Mouse (Mus musculus): ENCODE data around the gene Nell2. TPM values are rescaled to one million over a fixed set of nuclear protein-coding genes. Genes with fewer than 3 reads are reported as not detected.
A peak's percentile ranks its signal among the peaks of the same experiment; 100 is the strongest.
"Not testable (repeated sequence)": the region's sequence is repeated elsewhere in the genome, so short reads cannot be mapped to it uniquely, and the experiment has no call there.

Nell2 gene
- polyA plus RNA-seq, 1 experiment from 2014 or later = 4.2 TPM

DNA sequence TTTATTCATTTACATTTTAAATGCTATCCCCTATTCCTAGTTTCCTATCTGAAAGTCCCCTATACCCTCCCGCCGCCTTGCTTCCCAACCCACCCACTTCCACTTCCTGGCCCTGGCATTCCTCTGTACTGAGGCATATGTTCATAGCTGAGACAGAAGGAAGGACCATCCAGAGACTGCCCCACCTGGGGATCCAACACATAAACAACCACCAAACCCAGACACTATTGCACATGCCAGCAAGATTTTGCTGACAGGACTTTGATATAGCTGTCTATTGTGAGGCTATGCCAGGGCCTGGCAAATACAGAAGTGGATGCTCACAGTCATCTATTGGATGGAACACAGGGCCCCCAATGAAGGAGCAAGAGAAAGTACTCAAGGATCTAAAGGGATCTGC is 291.3 kb downstream of the Nell2 start:
- DNase-seq (ENCODE audit: low spot score); H3K4me3 ChIP-seq (ENCODE audit: low read depth, low read length); H3K4me2 ChIP-seq (ENCODE audit: low read depth, severe bottlenecking); H3K9me3 ChIP-seq (ENCODE audit: control insufficient read depth, low read length); H3K27me3 ChIP-seq (ENCODE audit: control insufficient read depth, insufficient read depth, low read length); H3K9ac ChIP-seq (ENCODE audit: low read length); H3K36me3 ChIP-seq (ENCODE audit: control insufficient read depth, insufficient read depth, low read length); H3K27ac ChIP-seq (replicated peaks; ENCODE audit: low read depth, low read length); H3K4me1 ChIP-seq (ENCODE audit: control insufficient read depth, insufficient read depth, low read length); ATAC-seq (ENCODE audit: insufficient number of reproducible peaks, low FRiP score, low TSS enrichment, low read depth): not testable (repeated sequence)
- 92% methylated on average over 2 of the region's 2 CpGs for WGBS

DNA sequence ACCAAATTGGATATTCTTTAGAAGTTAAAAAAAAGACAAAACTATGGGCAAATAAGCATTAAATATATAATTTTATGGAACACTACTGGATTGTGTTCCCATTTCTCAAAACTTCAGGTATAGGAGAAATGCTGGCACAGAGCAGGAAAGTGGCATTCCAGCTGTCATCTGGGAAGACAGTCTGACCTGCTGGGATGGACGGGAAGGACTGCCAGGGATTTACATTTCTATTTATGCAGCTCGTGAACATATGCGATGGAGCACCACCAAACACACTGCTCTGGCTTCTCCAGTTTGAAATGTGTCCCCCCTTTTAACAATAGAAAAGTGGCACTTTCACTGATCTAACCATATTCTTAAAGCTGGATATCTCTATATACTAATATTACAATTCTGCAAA is 291.9 kb downstream of the Nell2 start:
- no peak overlapping the region for H3K4me3 ChIP-seq (ENCODE audit: low read depth, low read length)

DNA sequence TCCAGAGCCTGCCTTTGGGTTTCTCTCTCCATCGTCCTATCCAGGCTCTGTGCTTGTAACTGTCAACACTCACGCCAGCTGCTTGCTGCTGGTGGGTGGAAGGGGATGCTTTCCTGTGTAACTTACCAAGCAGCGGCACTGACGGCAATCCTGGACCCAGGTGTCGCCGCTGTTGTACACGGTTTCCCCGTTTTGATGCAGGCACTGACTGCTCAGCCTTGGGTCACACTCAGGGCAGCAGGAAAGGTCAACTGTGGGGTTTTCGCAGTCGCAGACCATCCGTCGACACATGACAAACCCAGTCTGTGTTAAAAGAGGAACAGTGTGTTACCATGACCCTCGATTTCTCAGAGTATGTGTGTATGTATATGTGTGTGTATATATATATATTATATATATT is 297.2 kb downstream of the Nell2 start:
- no peak overlapping the region for H3K9ac ChIP-seq (ENCODE audit: low read length)
- H3K27me3 ChIP-seq (ENCODE audit: control insufficient read depth, insufficient read depth, low read length) = no peaks in the 10 kb centered on the region
- no peak for DNase-seq (ENCODE audit: low spot score)
- H3K27ac ChIP-seq (replicated peaks; ENCODE audit: low read depth, low read length) = no peak overlapping the region
- ATAC-seq (ENCODE audit: insufficient number of reproducible peaks, low FRiP score, low TSS enrichment, low read depth) = no peak
- no peaks in the 10 kb centered on the region for H3K36me3 ChIP-seq (ENCODE audit: control insufficient read depth, insufficient read depth, low read length)
- H3K9me3 ChIP-seq (ENCODE audit: control insufficient read depth, low read length) = no peaks in the 10 kb centered on the region
- H3K4me2 ChIP-seq (ENCODE audit: low read depth, severe bottlenecking) = no peak overlapping the region
- H3K4me3 ChIP-seq (ENCODE audit: low read depth, low read length) = no peak overlapping the region
- H3K4me1 ChIP-seq (ENCODE audit: control insufficient read depth, insufficient read depth, low read length) = no peaks in the 10 kb centered on the region
- WGBS = 70% methylated on average over 13 of the region's 13 CpGs

More for the DNA sequence above, 291.9 kb downstream of the Nell2 start:
- WGBS = 91% methylated on average over 3 of the region's 3 CpGs
- Histone ChIP-seq H3K9ac (ENCODE audit: low read length) (no peak overlapping the region), H3K9me3 (ENCODE audit: control insufficient read depth, low read length) (no peaks in the 10 kb centered on the region), H3K4me2 (ENCODE audit: low read depth, severe bottlenecking) (no peak overlapping the region), H3K4me1 (ENCODE audit: control insufficient read depth, insufficient read depth, low read length) (no peaks in the 10 kb centered on the region), H3K27ac (replicated peaks; ENCODE audit: low read depth, low read length) (no peak overlapping the region), H3K27me3 (ENCODE audit: control insufficient read depth, insufficient read depth, low read length) (no peaks in the 10 kb centered on the region), H3K36me3 (ENCODE audit: control insufficient read depth, insufficient read depth, low read length) (no peaks in the 10 kb centered on the region)
- no peak for ATAC-seq (ENCODE audit: insufficient number of reproducible peaks, low FRiP score, low TSS enrichment, low read depth)
- DNase-seq (ENCODE audit: low spot score) = no peak

DNA sequence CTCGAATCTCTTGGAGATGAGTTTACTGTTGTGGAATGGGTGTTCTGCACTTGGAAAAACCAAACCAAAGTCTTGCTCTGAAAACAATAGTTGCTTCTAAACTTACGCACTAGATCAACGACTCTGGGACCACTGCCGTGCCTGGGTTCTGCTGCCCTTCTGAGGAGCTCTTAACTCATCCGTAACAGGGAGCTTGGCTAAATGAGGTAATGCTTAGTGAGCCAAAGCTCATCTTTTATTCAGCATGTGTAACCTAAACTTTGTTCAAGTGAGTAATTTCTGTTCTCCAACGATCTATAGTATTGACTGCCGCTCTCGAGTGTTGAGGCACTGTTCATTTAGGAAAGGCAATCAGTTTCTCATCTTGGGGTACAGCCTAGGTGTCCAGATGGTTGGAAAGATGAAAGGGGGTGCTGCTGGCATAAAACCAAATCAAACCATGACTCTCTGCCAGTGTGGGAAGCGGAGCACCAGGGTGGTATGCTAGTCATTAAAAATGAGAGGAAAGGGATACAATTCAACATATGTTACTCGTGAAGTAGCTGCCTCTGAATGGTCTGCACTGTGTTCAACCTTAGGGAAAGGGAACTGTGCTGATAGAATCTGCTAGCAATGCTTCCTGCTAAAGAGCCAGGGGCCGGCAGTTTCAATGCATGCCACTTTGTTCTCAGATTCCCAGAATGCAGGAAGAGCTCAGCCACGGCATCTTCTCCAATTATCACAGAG is 311.6 kb downstream of the Nell2 start:
- H3K4me3 ChIP-seq (ENCODE audit: low read depth, low read length) = no peak overlapping the region
- DNase-seq (ENCODE audit: low spot score) = no peak
- no peaks in the 10 kb centered on the region for H3K27me3 ChIP-seq (ENCODE audit: control insufficient read depth, insufficient read depth, low read length)
- no peak overlapping the region for H3K9ac ChIP-seq (ENCODE audit: low read length)
- ATAC-seq (ENCODE audit: insufficient number of reproducible peaks, low FRiP score, low TSS enrichment, low read depth) = no peak
- no peaks in the 10 kb centered on the region for H3K9me3 ChIP-seq (ENCODE audit: control insufficient read depth, low read length)
- H3K4me1 ChIP-seq (ENCODE audit: control insufficient read depth, insufficient read depth, low read length) = 0 out of 2 replicates have a peak, but pooled peaks cover 3% of the 10 kb centered on the region
- no peaks in the 10 kb centered on the region for H3K36me3 ChIP-seq (ENCODE audit: control insufficient read depth, insufficient read depth, low read length)
- WGBS = 63% methylated on average over 12 of the region's 12 CpGs
- no peak overlapping the region for H3K27ac ChIP-seq (replicated peaks; ENCODE audit: low read depth, low read length)
- no peak overlapping the region for H3K4me2 ChIP-seq (ENCODE audit: low read depth, severe bottlenecking)

DNA sequence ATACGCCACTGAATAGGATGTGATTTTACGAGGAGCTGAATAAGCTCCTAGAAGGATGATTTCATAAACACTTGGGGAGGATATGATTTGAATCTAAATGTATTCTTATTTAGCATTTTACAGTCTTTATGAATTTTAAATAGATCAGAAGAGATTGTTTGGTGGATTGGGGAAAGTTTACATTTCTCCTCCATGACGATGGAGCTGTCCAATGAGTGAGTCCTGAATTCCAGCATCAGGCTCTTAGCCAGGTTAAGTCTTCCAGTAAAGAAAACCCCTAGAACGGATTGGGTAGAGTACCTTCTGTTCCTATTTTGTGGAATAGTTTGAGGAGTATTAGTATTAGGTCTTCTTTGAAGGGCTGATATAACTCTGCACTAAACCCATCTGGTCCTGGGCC is 317.8 kb downstream of the Nell2 start:
- 80% methylated on average over 4 of the region's 4 CpGs for WGBS
- no peaks in the 10 kb centered on the region for H3K4me1 ChIP-seq (ENCODE audit: control insufficient read depth, insufficient read depth, low read length)
- no peaks in the 10 kb centered on the region for H3K27me3 ChIP-seq (ENCODE audit: control insufficient read depth, insufficient read depth, low read length)
- no peaks in the 10 kb centered on the region for H3K9me3 ChIP-seq (ENCODE audit: control insufficient read depth, low read length)
- no peak overlapping the region for H3K4me2 ChIP-seq (ENCODE audit: low read depth, severe bottlenecking)
- H3K9ac ChIP-seq (ENCODE audit: low read length) = no peak overlapping the region
- no peak overlapping the region for H3K4me3 ChIP-seq (ENCODE audit: low read depth, low read length)
- H3K27ac ChIP-seq (replicated peaks; ENCODE audit: low read depth, low read length) = no peak overlapping the region
- no peaks in the 10 kb centered on the region for H3K36me3 ChIP-seq (ENCODE audit: control insufficient read depth, insufficient read depth, low read length)
- ATAC-seq (ENCODE audit: insufficient number of reproducible peaks, low FRiP score, low TSS enrichment, low read depth) (no peak), DNase-seq (ENCODE audit: low spot score) (peak; percentile 41)

DNA sequence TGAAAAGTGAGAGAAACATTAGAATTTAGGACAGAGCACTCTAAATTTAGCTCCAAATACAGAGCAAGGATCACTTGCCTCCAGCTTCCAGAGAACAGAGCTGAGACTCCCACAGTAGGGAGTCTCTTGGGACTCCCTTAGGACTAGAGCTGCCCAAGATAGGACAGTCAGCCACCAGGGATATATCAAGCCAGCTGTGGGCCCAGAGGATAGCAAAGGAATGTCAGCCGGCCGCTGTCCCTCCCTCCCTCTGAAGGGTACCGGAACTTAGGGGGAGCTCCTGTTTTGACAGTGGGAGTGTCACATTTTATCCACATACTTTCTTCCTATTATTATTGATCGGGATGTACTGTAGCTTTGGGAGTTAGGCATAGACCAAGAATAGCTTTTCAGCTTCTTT is 319.2 kb downstream of the Nell2 start:
- H3K4me1 ChIP-seq (ENCODE audit: control insufficient read depth, insufficient read depth, low read length) = no peaks in the 10 kb centered on the region
- ATAC-seq (ENCODE audit: insufficient number of reproducible peaks, low FRiP score, low TSS enrichment, low read depth) (no peak), DNase-seq (ENCODE audit: low spot score) (no peak)
- H3K9ac ChIP-seq (ENCODE audit: low read length) = no peak overlapping the region
- no peak overlapping the region for H3K4me2 ChIP-seq (ENCODE audit: low read depth, severe bottlenecking)
- 82% methylated on average over 4 of the region's 4 CpGs for WGBS
- no peaks in the 10 kb centered on the region for H3K27me3 ChIP-seq (ENCODE audit: control insufficient read depth, insufficient read depth, low read length)
- H3K4me3 ChIP-seq (ENCODE audit: low read depth, low read length) = no peak overlapping the region
- no peaks in the 10 kb centered on the region for H3K36me3 ChIP-seq (ENCODE audit: control insufficient read depth, insufficient read depth, low read length)
- H3K9me3 ChIP-seq (ENCODE audit: control insufficient read depth, low read length) = no peaks in the 10 kb centered on the region
- no peak overlapping the region for H3K27ac ChIP-seq (replicated peaks; ENCODE audit: low read depth, low read length)

DNA sequence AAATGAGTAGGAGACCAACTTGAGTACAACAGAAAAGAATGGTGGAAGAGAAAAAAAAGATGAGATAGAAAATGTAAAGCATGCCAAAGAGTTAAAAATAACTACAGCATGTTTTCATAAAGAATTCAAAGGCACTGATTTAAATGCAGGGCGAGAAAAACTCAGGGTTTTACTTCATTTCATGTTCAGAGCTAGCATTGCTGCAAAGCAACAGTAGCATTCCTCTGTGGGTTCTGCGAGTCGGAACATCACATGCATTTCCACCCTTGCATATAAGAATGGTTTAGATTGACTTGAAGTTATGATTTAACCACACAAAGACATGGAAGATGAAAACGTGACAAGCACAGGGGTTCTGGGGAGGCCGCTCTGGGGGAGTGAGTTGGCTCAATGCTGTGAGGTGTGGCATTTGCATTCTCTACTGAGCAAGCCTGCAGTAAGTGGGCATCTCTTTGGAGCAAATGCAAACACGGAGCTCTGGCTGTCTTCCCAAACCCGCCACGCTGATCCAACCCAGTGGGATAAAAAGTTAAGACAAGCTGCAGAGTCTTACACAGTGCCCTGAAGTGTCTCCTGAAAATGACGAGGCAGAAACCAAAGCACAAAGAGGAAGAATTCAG is 334.6 kb downstream of the Nell2 start:
- no peak for DNase-seq (ENCODE audit: low spot score)
- no peak overlapping the region for H3K27ac ChIP-seq (replicated peaks; ENCODE audit: low read depth, low read length)

DNA sequence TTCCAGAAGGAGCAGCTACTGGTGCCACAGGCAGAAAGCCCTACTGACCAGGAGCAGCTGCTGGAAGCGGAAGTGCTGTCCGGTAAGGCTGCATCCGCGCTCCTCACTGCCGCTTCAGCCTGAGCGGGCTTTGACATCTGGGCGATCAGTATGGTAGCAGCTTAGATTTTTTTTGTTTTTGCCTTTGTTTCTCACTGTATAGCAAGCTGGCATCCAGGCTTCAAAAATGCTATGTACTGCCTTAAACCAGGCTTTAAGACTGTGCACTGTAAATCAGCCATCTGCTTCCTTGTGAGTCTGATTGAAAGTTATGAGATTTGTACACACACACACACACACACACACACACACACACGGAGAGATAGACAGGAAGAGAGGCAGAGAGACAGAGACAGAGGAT is 335.4 kb downstream of the Nell2 start:
- no peak overlapping the region for H3K27ac ChIP-seq (replicated peaks; ENCODE audit: low read depth, low read length)
- DNase-seq (ENCODE audit: low spot score) = no peak
- WGBS = 86% methylated on average over 8 of the region's 8 CpGs

More for the DNA sequence above, 334.6 kb downstream of the Nell2 start:
- ATAC-seq (ENCODE audit: insufficient number of reproducible peaks, low FRiP score, low TSS enrichment, low read depth) = no peak
- Histone ChIP-seq H3K4me3 (ENCODE audit: low read depth, low read length) (no peak overlapping the region), H3K9me3 (ENCODE audit: control insufficient read depth, low read length) (no peaks in the 10 kb centered on the region), H3K4me2 (ENCODE audit: low read depth, severe bottlenecking) (no peak overlapping the region), H3K9ac (ENCODE audit: low read length) (no peak overlapping the region), H3K27me3 (ENCODE audit: control insufficient read depth, insufficient read depth, low read length) (no peaks in the 10 kb centered on the region), H3K36me3 (ENCODE audit: control insufficient read depth, insufficient read depth, low read length) (no peaks in the 10 kb centered on the region), H3K4me1 (ENCODE audit: control insufficient read depth, insufficient read depth, low read length) (no peaks in the 10 kb centered on the region)
- 77% methylated on average over 9 of the region's 9 CpGs for WGBS

More for the DNA sequence above, 335.4 kb downstream of the Nell2 start:
- ATAC-seq (ENCODE audit: insufficient number of reproducible peaks, low FRiP score, low TSS enrichment, low read depth) = no peak
- Histone ChIP-seq H3K4me3 (ENCODE audit: low read depth, low read length) (no peak overlapping the region), H3K4me1 (ENCODE audit: control insufficient read depth, insufficient read depth, low read length) (no peaks in the 10 kb centered on the region), H3K36me3 (ENCODE audit: control insufficient read depth, insufficient read depth, low read length) (no peaks in the 10 kb centered on the region), H3K9ac (ENCODE audit: low read length) (no peak overlapping the region), H3K9me3 (ENCODE audit: control insufficient read depth, low read length) (no peaks in the 10 kb centered on the region), H3K4me2 (ENCODE audit: low read depth, severe bottlenecking) (no peak overlapping the region), H3K27me3 (ENCODE audit: control insufficient read depth, insufficient read depth, low read length) (no peaks in the 10 kb centered on the region)

Measured in limb, embryonic 11.5 days (tissue).